Mouse (Mus musculus): Measurements from ENCODE around the gene Drc3. TPM values are rescaled to one million over a fixed set of nuclear protein-coding genes. Genes with fewer than 3 reads are reported as not detected.

Drc3 gene
- polyA plus RNA-seq (2017; shearing (Covaris generic)), result under 1 TPM; 0.22 to 0.34 TPM

DNA sequence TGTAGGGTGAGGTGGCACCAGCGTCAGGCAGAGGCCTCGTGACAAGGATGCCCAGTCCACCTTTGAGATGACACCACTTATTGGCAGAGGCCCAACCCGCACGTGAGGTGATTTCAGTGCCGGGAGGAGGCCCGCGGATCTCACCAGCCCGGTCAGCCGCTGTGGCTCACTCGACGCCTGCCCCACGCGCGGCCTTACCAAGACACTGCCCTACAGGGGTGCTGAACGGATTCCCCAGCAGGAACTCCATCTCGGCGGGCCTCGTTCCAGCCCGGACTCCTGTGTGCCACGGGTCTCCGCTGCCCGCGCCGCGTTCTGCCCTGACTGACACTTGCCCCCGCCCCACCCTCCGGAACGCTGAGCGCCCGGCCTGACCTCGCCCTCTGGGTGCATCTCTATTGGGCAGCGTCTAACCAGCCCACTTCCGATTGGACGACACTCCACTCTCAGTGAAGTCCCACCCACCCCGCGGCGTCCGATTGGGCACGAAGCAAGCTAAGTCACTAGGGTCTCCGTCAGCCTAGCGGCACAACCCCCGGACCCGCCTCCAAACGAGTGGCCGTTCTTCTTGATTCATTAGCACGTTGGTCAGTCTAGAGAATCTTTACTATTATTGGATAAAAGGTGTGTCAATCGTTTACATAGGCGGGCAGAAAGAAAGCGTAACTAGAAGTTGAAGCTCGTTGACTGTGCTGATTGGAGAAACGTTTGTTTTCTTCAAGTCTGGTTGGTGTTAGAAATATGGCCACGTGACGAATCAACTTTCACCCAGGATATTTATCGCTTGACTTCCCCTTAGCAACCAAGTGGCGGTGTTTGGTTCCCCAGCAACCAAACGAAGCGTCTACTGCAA lies at the start of gene Drc3, which contains the start of gene Tom1l2:
TSS of gene Drc3 (plus strand) at position 771 of the 853 bp plus-strand sequence.
TSS of gene Tom1l2 (minus strand) at position 347 of the 853 bp plus-strand sequence.
- ATAC-seq, result peak; percentile 94

DNA sequence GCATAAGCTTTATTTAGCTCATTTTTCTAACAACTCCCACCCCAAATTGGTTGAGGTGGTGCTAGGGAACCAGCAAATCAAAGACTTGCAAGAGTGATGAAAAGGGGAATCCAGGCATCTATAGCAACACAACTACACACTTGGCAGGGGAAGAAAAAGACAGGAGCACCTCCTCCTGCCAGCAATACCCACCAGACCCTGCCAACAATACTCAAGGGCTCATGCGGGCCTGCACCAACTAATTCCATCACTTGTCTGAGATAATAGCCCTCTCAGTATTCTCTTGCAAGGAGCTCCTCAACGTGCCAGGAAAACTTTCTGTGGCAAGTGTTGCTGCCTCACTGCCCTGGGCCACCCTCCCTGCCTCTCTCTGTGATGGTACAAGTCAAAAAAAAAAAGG lies 49.6 kb upstream of the Drc3 start:
- no peak for ATAC-seq

DNA sequence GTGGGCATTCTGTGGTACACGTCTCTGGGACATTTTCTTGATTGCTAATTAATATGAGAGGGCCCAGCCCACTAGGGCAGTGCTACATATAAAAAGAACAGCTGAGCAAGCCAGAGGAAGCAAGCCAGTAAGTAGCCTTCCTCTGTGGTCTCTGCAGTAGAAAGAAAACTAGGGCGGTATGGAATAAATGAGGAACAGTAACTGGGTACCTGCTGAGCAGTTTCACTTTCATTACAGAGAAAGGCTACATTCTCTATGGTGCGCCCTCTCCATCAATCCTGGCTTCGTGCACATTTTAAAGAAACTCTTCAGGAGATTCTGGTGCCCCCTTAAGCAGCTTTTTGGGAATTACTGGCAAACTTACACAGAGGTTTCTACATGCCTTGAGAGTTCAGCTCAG lies 47.5 kb upstream of the Drc3 start:
- peak; percentile 86 for ATAC-seq

DNA sequence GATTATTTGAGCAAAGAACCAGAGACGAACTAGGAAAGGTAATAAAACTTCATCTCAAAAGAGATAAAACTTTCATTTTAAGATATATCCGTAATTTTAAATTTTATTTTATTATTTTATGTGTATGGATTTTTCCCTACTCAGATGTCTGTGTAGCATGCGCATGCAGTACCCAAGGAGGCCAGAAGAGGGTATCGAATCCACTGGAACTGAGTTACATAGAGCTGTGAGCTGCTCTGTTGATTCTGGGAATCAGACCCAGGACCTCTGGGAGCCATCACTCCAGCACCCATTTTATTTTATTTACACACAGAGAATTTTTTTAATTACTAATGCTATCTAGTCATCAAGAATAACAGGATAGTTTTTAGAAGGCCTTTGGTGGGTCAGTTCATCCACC lies 46.3 kb upstream of the Drc3 start:
- ATAC-seq, result no peak

DNA sequence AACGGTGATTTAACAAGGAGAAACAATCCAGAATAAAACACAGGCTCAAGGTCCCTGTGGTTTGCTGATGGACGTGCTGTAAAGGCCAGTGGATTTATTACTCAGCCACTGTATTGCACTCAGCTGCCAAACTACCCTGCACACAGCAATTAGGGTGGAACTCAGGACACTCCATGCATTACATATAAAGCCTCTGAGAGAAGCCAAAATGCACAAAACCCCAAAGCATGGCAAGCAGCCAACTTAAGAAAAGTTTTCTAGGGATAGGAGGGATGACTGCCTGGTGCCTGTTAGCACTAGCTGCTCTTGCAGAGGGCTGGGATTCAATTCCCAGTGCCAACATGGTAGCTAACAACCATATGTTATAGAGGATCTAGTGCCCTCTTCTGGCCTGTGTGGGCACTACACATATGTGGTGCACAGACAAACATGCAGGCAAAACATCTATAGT lies 45.7 kb upstream of the Drc3 start:
- ATAC-seq, result no peak

DNA sequence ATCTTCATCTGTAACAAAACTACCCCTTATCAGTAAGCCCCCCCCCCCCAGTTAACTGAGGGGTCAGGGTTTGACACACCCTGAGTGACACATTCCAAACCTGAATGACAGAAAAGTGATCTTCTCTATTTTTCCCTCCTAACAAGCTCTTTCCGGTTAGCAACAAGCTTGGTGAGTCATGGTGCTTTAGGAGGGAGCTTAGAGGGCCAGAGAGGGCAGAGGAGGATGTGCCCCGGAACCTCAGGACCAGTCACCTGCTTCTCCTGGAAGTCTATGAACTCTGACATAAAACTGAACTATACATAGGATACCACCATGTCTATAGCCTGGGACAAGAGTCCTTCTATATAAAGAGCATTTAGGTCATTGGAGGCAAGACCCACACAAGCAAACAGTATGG lies 45.1 kb upstream of the Drc3 start:
- ATAC-seq, result no peak

DNA sequence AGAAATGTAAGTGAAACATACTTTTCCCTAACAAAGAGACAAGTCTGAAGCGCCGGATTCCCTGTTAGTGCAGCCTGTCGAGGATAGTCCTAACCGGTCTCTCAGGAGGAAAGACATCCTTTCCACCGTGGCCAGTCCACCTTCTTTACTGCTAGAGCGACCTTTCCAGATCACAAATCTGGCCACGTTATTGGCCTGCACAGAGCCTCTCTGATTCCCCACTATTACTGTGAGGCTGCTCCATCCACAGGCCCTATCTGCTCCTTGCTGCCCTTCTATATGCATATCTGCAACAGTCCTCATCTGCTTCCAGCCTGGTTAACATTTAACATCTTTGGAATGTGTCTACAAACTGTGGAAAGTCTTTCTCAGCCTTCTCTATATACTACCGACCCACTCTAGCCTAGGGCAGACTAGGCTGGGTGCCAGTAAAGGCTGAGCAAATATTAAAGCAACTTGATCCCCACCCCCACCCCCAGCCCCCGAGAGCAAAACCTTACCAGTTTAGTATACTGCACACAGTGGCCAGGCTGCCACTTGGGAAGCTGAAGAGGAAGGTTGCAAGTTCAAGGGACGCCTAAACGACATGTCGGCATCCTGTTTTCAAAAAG lies 44.5 kb upstream of the Drc3 start:
- ATAC-seq, result no peak

DNA sequence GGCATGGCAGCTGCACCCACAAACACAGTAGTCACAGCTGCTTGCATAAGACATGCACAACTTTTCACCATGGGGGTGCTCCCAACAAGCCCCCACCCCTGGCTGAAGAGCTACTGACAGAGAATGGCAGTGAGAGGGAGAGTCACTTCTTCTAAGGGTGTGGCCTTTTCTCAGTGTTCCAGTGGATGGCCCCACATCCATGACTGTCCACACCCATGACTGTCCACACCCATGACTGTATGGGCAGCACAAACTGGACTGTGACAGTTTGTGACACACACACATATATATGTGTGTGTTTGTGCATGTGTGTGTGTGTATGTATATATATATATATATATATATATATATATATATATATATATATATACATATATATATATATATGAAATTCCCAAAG lies 43.3 kb upstream of the Drc3 start:
- ATAC-seq, result no peak

DNA sequence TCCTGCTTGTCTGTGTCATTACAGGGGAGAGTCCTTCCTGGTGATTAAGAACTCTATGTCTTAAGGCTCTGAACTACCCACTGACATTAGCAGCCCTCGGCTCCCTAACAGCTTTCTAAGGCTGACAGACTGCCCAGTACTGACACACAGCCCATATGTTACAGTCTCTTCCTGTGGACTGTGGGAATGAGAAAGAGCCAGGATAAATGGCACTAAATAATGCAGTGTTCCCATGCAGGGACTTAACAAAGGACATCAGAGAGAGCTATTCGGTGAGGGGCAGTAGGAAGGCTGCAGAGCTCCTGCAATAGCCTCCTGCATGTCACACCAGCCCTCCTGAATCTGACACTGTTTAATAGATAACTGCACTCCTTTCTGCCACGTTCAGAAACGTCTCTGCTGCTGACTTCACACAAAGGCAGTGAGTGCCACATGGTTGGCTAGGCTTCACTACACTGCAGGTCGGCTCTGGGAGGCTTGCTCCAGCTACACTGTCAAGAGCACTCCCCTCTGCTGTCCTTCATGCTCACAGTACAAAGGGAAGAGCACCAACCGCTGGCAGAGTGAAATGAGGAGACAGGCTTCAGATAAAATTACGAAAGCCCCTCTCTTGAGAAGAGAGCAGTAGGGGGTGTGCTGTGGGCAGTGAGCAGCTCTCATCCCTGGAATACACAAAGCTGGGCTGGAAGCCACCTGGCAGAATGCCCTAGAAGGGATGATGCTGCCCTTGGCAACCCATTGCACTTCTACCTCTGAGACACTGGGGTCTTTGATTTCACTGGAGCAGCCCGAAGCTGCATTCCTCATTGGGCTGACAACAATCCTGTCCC lies 41.9 kb upstream of the Drc3 start:
- ATAC-seq, result no peak

DNA sequence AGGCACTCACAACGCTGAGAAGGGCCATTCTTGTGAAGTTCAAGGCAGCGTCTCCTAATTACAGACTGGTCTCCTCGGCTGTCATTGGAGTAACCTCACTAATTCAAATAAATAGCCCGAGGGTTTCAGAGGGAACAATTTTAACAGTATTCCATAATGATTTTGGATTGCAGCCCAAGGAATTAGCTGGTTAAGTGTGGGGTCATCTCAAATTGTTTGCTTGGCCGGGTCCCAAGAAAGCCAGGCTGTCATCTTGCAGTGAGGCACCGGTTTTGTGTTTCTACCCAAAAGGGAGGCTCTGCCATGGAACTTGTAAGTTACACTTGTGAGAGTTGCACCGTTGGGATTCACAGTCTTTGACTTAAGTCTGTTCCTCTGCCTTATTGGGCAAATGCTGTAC lies 36.9 kb upstream of the Drc3 start:
- ATAC-seq, result no peak

DNA sequence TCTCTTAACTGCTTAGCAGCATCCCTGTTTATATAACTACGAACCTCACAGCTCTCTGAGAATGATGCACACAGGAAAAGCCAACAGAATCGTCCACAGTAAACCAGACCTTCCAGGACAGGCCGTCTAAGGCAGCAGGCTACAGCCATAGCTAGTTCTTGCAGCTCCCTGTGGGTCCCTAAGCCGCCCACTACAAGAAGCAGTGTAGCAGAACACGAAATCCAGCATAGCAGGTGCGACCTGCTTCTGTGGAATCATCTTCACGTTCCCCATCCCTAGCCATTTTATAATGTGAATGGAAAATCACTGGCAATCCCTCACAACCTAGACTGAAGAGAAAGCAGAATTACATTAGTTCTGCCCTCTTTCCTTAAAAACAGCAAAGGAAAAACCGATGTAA lies 36.2 kb upstream of the Drc3 start:
- ATAC-seq, result no peak

DNA sequence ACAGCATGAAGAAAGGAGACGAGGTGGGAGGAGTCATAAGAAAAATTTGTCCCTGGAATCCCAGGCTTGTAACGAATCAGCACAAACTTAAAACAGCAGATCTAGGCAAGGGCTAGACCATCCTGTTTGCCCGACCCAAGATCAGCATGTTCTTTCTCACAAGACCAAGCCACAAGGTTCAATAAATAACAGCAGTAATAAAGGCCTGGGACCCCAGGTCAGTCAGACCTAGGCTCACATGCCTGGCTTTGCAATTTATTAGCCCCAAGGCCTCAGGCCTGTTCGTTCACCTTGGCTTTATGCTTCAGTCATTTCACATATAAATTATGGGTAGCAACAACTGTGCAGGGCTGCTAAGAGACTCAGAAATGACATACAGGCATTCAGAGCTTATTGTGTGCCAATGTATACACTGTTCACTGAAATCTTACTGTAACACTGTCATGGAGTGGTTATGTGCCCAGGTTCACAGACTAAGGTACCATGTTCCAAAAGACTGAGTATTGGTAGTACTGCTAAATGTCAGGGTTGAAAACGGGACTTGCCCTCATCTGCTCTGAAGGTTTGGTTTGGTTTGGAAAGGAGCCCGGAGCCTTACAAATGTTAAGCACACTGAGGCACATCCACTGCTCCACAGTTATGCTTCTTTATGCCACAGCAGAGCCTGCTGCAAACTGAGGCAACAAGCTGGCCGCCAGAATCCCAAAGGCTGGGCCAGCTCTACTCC lies 35.6 kb upstream of the Drc3 start:
- ATAC-seq, result no peak

DNA sequence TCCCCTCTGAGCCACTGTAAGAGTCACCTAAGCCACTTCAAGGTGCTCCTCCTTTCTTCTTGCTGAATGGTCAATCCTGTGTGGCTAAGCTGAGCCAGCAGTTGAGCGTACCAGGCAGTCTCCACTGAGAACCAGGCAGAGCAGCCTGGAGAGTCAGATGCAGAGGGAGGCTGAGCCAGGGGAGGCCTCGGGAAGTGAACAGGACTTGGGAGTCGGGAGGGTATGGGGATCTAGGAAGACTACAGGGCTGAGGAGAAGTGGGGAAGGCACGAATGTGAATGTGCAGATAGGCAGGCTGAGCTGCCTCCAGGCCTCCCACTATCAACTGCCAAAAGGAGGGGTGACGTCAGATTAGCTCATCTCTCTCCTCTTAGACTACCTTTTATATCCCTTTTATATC lies 34.4 kb upstream of the Drc3 start:
- no peak for ATAC-seq

DNA sequence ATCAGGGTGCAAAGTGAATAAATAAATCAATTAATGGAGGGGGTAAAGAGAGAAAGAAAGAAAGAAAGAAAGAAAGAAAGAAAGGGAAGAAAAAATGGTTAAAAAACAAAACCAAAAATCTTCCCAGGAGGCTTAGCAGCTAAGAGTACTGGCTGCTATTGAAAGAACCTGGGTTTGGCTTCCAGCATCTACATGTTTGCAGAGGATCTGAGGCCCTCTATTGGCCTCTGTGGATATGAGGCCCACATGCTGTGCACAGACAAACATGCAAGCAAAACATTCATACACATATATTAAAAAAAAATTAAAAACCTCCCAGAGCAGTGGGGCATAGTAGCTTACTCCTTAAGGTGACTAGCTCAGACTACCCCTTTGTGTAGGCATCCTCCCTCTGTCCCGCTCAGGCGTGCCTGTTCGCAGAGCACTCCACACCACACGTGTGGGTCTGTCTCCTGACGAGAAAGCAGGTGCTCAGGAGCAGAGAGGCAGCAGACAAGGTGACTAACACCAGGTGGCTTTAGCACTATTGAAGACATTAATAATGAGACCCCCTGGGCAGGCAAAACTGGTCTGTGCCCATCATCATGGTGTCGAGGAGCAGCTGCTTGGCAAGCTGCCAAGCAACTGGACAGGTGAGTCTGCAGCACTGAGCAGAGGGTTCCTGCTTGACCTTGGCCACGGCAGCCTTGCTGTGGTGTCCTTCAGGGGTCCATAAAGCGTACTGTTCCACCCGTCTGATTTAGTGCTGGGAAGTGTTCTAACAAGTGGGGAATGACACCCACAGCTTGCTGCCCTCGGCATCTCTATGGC lies 33.7 kb upstream of the Drc3 start:
- no peak for ATAC-seq

DNA sequence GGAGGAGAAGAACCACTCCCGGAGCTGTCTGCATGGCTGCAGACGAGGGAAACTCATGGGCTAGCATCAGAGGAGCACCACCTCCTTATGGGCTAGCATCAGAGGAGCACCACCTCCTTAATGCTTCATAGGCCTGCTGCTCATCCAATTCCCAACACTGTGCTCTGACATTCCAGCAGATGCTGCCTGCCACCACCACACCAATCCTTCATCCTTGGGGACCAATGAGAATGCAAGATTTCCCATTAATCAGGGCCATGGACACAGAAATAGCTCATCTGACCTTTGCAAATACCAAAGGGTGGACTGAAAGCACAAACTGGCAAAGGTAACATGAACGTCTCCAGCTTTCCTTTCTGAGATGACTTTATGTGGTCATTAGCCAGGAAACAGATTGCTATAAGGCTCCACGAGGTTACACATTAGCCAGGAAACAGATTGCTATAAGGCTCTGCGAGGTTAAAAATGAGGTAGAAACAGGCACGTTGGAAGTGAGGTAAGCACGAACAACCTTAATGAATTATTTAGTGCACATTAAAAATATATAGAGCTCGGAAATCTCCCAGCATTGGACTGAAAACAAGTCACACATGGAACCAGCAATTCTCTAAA lies 32.6 kb upstream of the Drc3 start:
- no peak for ATAC-seq

DNA sequence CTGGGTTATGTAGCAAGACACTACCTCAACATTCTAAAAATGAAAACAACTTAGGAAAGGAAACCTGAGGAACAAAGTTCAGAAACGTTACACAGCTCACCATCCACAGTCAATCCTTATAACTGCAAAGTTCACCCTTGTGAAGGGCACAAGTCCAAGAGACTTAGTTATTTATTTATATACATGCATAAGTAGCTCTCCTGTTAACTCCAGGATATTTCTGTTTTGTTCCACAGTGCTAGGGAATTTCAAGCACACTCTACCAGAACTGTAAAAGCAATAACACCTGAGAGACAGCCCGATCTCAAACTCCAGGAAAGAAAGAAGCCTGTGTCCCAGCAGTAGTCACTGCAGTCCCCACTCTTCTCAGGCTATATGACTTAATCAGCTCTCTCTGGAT lies 31.7 kb upstream of the Drc3 start:
- ATAC-seq, result no peak

DNA sequence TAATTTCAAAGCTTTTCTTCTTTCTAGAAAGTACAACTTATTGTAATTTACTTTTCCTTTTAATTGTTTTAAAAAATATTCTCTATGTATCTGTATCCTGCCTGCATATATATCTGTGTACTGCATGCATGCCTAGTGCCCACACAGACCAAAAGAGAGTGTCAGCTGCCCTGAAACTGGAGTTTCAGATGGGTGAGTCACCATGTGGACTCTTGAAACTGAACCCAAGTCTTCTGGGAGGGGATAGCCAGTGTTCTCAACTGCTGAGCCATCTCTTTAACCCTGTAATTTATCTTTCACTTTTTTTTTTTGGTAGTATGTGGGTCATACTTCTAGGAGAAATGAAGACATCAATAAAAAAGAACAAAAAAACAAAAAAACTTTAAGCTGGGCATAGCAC lies 29.4 kb upstream of the Drc3 start:
- no peak for ATAC-seq

DNA sequence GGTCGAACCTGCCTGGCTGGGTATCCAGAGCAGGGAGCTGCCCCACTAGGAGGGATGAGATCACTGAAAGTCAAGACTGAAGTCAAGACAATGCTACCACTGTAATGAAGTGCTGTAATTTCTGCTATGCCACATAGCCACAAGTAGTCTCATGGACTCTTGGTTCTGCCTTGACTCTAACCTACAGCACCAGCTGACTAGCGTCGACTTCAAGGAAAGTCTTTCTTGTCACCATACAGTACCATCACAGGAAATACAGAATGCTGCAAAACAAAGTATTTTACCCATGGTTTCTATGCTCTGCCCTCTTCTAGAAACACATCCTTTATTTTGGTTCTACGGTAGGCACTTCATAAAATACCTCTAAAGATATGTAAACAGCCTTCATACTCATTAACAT lies 22.6 kb upstream of the Drc3 start:
- ATAC-seq, result no peak

DNA sequence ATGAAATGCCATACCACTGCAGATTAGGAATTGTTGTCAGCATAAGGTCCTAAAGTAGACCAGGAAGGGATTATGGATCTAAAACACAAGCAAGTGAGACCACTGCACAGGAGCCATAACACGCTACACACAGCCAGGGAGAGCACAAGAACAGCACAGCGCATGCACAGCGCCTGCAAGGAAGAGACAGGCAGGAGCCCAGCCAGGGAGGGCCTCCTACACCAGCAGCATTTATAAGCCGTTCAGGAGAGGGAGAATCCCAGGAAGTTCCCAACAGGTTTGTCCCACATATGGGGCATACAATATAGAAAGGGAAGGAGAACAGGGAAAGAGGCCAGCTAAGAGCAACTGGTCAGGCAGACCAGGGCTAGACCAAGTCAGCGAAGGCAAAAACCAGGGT lies 19.7 kb upstream of the Drc3 start:
- ATAC-seq, result no peak

DNA sequence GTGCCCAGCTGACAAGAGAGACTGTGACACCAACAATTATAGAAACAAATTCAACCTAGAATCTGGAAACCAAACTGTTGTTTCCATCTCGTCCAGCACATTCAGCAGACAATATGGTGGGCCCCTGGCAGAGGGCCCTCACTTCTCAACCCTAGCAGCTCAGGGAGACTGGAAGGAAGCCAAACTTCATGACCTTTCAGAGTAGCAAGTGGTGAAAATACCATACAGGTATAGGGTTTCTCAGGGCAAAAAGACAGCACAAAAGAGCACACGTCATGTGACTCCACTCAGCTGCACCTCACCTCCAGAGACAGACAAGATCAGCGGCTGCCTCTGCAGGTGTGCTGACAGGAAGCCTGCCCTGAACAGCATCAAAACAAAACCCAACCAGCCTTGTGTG lies 19.0 kb upstream of the Drc3 start:
- no peak for ATAC-seq

DNA sequence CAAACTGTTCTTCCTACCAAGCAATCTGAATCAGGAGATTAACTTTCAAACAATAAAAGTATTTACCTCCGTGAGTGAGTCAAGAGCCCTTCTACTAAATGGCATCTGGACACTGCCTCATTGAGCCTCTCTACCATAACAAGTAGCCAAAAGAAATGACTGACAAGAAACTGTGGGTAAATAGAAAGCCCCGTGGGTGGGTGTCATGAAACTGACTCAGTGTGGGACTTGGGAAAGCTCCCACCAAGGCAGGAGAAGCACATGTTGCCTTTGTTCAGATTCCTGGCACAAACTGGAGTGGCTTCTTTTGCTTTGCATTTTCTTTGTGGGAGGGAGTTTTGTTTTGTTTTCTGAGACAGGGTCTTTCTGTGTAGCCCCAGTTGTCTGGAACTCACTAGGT lies 17.4 kb upstream of the Drc3 start:
- ATAC-seq, result no peak

Measured in activated CD4-positive, CD25-positive, alpha-beta regulatory T cell, adult 4 months (primary cell).